Mouse (Mus musculus) CD4-positive helper T cell, adult 2 months (primary cell): ENCODE results near the gene Prkg2.
A peak's percentile ranks its signal among the peaks of the same experiment; 100 is the strongest.

Experiments used
- DNase-seq: peaks from one replicate; pipeline ENCODE4 v3.0.0-alpha.2; 2012; ENCODE audit warnings: low read depth, missing footprints, low spot score

The Prkg2 gene

DNA sequence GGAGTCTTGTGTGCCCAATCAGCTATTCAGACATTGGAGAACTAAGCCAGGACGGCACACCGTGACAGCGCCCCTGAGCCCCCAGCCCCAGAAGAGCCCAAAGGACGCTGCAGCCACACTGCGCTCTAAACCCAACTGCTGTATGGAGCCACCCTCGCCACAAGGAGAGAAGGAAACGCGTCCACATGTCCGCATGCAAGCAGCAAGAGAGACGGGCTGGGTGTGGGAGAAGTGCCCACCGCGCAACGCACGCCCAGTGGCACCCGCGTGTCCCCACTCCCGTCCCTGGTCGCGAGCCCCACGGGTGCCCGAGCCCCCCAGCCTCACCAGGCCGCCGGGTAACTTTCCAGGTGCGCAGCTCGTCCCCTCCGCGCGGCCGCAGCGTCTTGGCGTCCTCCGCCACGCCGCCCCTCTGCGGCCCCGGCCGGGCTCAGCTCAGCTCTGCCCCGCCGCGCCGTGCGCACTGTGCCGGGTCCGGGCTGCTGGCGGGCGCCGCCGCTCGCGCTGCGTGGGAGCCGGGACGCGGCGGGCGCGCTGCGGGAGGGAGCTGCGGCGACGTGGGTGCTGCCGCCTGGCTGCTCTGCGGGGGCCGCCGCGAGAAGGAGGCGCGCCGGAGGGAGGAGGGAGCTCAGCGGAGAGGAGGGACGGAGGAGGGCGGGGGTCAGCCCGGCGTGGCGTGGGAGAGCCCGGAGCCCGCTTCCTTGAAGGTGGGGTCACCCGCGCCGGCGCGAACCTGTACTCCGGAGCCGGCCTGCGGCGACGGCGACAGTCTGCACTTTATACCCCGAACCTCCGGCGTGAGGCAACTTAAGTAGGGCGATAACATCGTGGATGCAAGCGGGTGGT is at the start of gene Prkg2:
Gene Prkg2, minus strand, starts transcription at position 756 of the 846 bp plus-strand sequence.
- DNase-seq: peak; percentile 2

- DNase-seq: no peak
These were observed 46.8 kb upstream of the Prkg2 start for GRCm38 (mm10) chr5:99083955-99084354.

DNA sequence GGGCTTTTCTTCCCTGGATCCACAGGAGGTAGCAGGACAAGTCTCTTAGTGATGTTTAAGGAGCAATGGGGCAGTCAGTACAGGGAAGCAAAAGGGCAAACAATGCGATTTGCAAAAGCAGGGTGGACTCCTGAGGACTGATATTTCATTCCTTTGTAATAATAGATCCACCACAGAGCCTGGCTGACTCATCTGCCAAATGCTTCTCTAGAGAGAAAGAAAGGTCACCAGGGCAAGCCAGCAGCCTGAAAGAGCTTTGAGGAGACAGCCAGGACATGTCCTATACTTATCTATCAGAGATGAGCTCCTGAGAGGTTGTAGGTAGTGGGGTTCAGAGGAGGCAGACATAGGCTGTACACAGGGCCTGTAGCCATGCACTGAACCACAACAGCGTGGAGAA is 41.2 kb upstream of the Prkg2 start:
- no peak for DNase-seq

GRCm38 (mm10) chr5:99068391-99068790 is 31.2 kb upstream of the Prkg2 start:
- DNase-seq: no peak

DNA sequence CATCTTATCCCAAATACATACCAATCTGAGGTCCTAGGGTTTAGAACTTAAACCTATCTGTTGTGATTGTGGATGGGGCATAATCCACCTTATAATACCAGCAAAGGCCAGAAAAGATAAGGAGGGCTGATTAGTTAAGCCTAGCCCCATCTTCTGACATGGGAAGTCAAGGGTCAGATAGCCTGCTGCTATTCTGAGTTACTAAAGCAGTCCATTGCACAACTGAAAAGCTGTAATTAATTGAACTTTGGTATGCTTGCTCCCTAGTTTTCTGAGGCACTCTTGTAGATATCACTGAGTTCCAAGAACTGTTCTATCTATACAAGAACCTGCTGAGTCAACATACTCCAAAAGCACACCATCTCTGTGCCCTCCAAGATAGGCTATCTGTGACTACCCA is 25.4 kb upstream of the Prkg2 start:
- no peak for DNase-seq

DNA sequence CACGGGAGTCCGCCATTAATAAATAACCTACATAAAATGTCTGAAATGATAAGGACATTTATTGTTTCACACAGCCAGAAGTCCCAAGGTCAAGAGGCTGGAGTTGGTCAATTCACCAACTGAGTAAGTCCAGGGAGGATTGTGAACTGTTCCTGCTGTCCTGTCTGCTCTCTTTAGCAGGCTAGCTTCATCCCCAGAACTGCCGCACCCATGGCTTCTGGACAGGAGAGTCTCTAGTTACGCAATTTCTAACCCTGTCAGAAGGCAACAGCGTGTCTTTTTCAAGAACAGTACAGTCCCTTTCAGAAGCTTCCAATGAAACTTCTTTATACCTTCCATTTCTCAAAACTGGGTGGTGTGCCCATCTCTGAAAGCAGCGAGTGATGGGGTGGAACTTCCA is 1.9 kb upstream of the Prkg2 start:
- no peak for DNase-seq

DNA sequence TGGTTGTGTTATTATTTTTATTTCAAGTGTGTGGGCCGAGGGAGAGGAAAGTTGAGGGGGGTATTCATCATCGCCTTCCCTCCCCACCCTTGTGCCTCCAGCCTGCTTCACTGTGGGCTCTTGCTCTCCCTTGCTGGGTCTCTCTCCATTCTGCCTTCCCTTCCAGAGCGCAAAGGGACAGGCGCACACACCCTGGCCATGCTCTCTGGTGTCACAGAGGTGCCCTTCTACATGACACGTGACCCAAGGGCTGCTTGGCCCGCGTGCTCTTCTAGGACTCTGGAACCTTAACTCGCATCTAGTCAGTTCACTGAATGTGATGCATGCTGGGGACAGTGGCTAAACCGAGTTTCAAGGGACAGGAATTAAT is 276 bp upstream of the Prkg2 start:
- DNase-seq: no peak

GRCm38 (mm10) chr5:99035961-99036360 is 1.2 kb downstream of the Prkg2 start:
- no peak for DNase-seq

- DNase-seq: no peak
These were observed 5.5 kb downstream of the Prkg2 start for GRCm38 (mm10) chr5:99031551-99032149.

DNA sequence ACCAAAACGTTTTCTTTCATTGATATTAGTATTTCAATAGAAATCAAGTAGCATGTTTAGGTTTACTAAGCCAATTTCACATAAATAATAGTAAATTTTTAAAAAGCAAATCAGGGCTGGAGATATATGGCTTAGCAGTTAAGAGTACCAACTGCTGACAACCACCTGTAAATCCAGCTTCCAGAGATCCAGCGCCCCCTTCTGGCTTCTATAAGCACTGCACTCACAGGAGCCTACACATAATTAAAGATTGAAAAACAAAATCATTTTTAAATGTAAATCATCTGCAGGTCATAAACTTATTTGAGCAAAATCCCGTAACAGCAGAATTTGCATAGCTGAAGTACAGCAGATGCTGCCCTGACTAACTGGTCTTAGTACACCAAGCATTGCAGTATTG is 10.8 kb downstream of the Prkg2 start:
- DNase-seq: no peak

GRCm38 (mm10) chr5:99019709-99020108 is 17.4 kb downstream of the Prkg2 start:
- DNase-seq: no peak

- no peak for DNase-seq
These were observed 22.0 kb downstream of the Prkg2 start for GRCm38 (mm10) chr5:99015140-99015539.

DNA sequence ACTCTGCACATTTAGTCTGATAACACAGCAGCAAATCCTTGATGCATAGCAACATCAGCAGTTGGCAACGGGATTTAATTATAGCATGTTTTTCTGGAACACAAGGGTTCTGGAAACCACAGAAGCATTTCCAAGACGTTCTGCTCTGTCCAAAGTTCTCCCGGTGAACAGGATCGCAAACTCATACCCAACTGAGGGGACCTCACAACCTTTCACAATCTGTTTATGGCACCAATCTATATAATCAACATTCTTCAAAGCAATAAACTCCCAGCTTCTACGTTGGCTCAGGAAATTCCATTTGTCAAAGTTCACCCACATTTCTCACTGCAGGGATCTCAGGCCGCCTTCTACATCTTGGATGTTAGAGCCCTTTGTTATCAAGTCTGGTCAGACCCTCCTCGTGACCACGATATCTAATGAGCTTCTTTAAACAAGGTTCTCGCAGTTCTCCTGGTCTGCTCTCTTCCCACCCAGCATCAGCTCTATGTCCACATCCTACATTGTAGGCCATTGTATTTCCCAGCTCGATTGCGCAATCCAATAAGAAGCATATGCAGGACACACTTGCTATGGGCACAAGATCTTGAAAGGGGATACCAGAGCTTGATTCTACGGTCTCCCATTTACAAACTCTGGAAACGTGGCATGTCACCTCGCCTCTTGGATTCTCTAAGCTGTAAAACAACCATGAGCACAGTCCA is 26.6 kb downstream of the Prkg2 start:
- DNase-seq: no peak

DNA sequence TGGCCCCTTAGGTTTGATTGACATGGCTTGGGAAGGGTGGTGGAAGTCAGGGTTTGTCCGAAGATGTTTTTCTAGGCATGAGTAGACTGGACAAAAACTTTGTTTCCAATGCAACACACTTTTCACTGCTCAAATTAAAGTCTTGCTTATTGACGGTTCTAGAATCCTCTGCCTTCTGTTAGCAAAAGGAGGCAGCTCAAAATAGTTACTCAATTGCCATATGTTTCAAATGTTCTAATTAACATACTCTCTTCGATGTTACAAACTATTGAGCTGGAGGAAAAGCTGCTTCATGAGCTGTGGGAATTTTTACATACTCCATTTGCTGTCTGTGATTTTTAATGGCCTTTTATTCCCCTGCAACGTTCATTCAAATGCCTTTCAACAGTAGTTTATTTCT is 39.0 kb downstream of the Prkg2 start:
- DNase-seq: no peak

DNA sequence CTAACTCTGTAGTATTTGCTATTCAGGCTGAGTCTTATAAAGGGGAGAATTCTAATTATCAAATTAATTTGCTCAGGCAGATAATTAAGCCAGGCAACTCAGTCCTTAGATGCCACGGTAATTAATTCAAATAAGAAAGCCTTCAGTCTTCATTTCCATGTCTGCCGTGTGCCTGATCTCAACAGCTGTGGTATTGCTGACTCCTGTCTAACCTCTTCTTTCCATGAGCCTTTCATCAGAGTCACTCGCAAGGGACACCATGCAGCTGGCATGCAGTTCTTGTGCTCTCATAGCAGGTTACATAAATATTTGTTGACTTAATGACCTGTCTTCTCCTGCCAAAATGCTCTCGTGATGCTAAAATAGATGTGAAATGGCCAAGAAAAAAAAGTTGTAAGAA is 41.4 kb downstream of the Prkg2 start:
- DNase-seq: no peak

DNA sequence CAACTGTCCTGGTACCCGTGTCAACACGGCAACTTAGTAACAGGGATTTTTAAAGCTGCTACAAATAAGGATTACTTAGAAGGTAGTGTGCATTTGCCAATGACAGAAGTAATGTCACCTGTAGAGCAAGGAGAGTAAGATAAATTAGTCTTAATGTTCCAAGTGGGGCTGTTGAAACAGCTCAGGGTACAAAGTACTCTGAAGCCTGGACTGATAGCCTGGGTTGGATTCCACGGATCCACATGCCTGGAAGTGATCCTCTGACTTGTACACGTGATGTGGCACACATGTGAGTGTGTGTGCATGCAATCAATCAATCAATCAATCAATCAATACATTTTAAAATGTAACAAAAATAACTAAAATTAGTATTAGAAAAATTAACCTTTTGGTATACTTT is 45.6 kb downstream of the Prkg2 start:
- DNase-seq: no peak

DNA sequence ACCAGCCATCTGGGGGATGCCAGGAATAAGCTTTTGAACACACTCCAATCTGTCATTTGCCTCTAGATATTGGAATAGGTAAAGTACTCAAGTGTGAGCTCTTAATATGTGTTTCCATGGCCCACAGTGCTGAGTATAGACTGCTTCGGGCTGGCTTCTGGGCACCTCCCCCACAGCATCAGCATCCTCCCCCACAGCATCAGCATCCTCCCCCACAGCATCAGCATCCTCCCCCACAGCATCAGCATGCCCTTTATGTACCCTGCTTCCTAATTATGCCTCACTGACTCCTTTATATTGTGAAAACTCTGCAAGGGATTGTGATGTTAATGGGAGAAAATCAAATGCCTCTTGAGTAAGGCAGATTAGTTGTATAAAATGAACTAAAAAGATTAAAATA is 49.5 kb downstream of the Prkg2 start:
- no peak for DNase-seq

GRCm38 (mm10) chr5:98987116-98987515 is 50.0 kb downstream of the Prkg2 start:
- no peak for DNase-seq

DNA sequence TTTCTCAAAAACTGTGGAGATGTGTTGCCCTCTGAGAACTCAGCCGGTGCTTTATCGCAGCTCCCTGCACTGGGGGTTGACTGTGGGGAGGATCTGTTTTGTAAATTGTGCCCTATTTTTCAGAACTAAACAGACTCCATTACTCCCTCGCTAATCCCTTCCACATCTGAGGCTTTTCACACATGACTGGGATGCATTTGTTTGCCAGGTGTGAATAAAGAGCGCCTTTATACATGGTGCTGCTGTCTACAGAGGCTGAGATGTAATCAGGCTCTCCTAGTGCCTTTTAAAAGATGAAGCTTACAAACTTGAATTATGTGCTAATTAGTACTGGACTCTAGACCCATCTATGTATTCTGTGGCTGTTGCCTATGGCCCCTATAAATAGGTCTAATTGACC is 50.7 kb downstream of the Prkg2 start:
- no peak for DNase-seq

DNA sequence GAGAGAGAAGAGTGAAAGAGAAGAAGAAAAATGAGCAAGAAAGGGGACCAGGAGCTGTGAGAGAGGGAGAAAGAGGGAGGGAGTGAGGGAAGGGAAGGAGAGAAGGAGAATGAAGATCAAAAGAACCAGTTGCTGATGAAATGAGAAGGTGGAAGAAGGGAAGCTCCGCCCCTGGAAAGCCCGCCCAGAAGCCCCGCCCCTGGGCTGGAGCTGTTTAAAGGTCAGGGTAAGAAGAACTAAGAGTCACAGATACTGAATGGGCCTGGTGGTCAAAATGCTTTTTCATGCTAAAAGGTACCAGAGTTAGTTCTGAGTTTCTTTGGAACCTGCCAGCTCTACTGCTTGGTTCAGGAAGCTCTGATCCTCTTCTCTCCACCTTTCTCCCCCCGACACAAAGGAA is 51.1 kb downstream of the Prkg2 start:
- no peak for DNase-seq

DNA sequence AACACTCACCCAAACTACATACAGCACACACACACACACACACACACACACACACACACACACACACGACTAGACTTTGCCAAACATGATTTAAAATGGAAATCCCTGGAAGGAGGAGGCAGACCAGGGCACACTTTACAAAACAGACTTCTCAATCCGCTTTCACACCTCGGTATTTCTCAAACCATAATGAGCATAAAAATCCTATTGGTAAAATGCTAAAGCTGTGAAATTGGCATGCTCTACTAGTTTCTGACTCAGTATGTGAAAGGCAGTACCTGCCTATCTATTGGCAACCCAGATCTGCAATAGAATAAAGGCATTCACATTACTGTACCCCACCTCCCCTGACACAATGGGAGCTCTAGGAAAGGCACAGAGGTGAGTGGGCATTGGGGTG is 52.1 kb downstream of the Prkg2 start:
- no peak for DNase-seq

DNA sequence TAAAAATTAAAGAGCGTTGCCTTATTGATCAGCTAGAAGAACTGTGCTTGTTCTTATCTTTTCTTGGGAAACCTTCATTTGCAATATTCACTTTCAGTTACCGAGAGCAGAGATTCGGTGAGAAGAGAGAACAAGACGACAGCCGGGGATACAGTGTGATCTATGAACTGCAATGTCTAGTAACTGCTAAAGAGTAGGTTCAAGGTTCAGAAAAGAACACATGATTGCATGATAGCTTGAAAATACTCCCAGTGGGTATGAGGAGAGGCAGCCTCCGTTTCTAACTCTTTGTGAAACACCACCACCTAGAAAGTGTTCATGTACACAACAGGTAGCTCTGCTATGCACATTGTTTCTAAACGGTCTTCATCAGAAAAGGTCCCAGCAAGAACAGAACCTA is 55.8 kb downstream of the Prkg2 start:
- no peak for DNase-seq

- DNase-seq: no peak
These were observed 58.8 kb downstream of the Prkg2 start for GRCm38 (mm10) chr5:98978316-98978715.
